Mouse (Mus musculus) telencephalon, adult 2 months (tissue): ENCODE results near the gene Synj1.

Experiments used
- DNase-seq: peaks from one replicate; pipeline ENCODE4 v3.0.0-alpha.2; 2011; ENCODE audit warnings: low read depth, low spot score

Synj1 gene

DNA sequence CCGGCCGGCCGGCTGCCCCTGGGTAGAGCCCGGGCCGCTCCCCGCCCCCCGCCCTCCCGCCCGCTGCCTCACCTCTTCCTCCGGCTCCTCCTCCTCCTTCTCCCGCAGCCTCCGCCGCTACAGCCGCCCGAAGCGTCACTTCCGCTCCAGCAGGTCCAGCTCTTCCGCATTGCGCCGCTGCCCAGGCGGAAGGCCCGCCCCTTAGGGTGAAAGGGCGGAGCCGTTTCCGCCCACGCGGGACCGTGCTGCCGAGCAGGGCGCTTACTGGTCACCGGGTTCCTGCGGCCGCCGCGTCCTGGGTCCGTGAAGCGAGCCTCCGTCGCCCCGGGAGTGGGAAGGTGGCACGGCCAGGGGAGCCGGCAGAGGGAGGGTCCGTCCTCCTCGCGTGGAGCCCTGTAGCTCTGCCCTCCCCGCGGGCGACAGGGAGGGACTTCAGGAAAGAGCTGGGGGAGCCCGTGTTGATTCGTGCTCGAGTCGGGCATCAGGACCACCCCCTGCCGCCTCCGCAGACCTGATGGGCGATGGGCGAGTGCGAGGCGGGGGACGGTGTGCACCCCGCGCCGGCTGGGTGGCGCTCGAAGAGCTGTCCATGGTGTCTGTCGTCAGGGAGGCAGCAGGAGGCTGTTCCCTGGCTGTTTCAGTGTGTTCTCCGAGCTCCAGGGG lies at the start of gene Synj1:
Gene Synj1 (minus strand): TSS at position 288 of the 663 bp plus-strand sequence.
- peak; percentile 93 for DNase-seq

DNA sequence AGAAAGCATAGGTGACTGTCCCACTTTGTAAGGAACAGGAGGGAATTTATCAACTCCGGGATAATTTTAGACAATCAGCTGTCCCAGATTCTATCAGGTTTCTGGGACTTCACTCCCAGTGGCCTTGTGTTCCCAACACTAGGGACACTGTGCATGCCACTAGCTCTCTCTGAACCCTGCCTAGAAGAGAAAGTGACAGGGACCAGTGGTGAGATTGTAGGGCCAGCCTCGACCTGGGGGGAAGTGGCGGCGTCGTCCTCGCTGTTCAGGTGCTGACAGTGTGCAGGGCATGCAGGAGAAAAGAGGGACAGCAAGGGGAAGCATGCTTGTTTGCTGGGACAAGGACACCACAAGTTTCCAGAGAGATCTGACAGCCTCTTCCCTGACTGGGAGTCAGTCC lies 46.6 kb upstream of the Synj1 start:
- DNase-seq: no peak

DNA sequence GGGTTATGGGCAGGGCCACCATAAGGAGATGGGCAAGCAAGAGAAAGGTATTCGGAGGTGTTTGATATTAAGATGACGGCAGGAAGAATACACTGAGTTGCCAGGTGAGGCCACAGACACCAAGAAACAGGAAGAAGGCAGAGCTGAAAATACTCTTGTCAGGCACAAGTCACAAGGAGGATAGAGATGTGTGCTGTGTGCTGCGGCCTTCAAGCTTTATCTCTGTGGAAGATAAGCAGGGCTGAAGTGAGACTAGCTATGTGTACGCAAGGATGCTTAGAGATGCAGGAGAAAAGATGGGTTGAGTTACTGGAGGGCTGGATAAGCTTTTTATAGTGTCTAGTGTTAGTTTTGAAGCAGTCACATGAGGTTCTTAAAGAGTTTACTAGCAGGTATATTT lies 46.2 kb upstream of the Synj1 start:
- DNase-seq: no peak

DNA sequence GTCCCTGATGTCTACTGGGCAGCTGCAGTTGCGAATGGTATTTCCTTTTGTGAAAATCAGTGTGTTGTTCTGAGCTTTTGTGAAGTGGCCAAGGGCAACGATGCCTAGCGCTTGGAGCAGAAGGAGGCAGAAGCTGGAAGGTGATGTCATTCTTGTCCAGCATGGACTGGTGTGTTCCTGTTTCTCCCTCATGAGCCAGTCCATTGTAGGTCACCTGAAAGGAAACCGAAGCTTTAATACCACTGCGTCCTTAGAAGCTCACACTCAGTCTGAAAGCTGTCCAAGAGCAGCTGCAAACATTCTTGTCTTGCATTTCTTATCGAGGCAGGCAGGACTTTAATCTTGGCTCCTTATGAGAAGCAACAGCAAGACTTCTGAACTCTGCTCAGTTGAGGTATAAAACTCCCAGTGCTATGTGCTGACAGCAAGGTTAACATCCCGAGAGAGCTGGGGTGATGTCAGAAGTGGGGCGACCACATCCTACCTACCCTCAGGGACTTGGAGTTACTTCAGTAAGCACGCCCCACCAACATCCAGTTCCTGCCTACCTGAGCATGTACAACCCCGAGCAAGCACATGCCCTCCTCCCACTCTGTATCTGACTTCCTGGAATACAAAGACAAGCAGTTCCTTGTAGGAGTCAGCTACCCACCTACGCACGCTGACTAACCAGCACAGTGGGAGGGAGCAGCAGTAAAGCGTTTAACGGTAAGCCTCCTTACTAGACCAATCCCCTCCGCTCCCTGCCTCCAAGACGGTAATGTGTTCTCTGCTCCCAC lies 45.1 kb upstream of the Synj1 start:
- peak; percentile 89 for DNase-seq

DNA sequence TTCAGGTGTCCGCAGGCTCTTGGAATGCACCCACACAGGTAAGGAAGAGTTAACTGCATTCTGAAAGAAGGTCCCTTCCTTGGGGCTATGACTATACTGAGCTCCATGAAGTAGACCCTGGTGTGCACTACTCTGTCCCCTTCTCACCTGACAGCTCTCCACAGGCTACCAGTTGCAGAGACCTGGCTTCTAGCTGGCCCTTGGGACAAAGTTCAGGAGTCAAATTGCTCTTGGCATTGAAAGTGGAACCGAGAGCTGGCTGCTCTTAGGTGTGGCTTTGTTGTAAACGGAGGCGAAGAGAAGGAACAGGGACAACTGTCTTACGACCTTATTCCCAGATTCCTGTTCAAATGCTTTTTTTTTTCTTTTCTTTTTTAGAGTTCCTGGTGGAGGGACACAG lies 44.0 kb upstream of the Synj1 start:
- no peak for DNase-seq

DNA sequence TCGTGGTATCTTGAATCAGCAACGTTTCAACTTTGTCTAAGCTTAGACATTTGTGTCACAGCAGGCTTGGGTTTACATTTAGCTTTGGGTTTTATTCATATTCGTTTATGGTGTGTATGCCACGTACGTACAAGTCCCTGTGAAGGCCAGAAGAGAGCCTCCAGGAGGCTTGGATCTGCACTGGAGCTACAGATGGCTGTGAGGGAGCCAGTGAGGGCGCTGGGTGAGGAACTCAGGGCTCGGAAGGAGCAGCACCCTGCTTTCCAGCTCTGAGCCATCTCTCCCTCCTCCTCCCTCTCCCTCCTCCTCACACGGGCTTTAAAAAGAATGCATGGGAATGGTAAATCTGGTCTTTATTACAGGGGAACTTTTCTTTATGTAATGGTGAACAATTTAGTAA lies 42.5 kb upstream of the Synj1 start:
- DNase-seq: no peak

DNA sequence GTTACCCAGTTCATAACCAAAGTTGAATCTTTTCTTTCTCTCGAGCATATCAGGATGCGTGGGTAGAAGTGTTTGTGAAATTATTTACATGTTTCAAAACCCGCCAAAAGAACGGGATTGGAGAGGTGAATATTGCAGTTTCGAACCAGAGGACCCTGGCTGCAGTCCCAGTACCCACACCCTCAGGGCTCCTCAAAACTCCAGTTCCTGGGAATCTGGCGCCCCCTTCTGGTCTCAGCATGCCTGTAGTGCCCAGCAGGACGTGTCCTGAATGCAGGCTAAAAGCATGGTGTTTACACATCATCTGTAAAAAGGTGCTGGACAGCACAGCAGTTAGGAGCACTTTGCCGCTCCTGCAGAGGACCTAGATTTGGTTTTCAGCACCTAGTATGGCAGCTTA lies 34.4 kb upstream of the Synj1 start:
- no peak for DNase-seq

DNA sequence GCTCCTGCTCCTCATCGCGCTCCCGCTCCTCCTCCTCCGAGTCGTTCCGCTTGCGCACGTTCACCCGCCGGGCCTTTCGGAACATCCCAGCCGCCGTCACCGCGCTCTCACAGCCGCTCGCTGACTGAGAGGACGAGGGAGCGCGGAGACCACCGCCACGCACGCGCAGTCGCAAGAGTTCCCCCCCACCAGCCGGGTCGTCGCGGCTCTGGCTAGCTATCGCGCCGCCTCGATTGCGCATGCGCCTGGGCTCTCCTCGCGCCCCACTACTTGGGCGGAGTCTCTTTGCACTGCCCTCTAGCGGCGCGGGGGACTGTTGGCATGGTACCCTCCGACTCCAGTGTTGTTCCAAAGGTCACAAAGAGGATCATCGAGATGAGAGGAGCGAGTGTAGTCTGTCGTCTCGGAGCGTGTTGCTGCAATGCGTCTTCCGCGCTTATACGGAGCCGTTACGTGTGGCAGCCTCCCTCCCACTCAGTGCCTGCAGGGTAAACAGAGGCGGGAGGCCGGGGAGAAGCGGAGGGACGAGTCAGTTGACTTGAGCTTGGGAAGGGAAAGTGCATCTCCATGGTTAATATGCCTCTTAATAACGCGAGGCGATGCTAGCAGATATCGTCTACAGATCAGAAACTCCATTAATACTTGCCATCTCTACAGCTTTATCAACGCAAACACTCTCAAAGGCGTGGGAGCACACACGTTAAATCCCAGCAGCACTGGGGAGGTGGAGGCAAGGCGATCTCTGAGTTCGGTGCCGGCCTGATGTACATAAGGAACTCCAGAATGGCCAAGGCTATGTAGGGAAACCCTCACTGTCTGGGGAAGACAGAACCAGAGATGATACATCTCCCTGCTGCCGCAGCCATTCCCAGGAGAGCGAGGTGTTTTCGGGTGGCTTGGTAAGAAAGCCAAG lies 33.4 kb upstream of the Synj1 start, which contains the start of gene Paxbp1:
Gene Paxbp1 (minus strand): TSS at position 274 of the 913 bp plus-strand sequence.
- DNase-seq: peak; percentile 98

DNA sequence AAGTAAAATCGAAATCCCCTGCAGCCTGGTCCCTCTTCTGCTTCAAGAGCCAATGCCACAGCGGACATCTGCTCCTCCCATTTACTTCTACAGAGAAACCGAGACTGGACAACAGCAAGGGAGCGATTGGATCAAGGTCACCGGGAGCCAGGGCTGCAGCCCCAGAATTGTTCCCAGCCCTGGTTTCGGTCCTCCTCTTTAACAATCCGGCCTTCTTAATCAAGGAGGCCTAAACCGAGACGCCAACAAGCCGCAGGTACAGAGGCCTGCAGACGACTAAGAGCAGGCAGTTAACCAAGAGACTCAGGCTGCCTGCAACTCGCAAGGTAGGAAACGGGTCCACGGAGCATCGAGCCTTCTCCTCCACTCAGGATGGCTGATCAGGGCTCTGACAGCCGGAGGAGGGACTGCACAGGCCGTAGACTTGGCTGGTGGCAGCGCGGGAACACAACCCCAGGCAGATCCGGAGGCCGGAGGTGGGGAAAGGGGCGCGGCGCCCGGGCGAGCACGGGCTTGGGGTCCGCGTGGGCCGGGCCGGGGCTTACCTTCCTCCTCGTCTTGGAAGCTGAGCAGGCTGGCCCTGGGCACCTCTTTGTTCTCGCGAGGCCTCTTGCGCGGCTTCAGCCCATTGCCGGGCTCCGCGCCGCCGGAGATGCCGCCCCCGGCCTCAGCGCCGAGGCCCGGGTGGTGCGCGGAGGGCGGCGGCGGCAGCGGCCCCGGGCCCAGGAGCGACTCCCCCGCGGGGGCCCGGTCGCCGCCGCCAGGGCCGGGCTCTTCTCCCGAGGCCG lies 32.5 kb upstream of the Synj1 start:
- DNase-seq: no peak

DNA sequence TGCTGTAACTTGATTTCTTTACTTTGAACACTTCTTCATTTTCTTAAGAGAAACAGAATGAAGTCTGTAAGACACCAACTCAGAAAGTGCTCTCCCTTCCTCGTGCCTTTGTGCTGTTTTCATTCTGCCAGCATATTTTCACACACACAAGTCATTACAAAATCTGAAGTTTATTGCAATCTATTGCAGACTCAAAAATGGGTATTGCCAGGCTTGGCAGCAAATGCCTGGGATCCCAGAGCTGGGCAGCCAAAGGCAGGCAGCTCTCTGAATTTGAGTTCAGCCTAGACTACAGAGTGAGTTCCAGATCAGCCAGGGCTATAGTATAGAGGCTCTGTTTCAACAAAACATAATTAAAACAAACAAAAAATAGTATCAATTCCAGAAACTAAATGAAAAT lies 31.5 kb upstream of the Synj1 start:
- no peak for DNase-seq

DNA sequence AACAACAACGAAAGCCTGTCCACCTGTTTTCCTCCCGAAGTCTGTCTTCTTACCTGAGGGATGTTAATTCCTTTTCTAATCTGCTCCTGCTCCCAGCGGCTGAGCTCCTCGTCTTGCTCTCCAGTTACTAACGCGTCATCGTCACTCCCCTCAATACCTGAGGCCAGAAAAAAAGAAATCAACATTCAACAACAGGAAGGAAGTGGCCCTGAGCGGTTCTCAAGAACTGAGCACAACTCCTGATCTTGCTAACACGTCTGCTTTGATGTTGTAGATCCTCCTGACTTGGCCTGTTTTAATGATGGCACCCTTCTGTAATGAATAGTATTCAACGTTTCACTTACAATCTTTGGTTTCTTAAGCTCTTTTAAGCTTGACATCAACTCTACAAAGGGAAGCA lies 24.8 kb upstream of the Synj1 start:
- no peak for DNase-seq

DNA sequence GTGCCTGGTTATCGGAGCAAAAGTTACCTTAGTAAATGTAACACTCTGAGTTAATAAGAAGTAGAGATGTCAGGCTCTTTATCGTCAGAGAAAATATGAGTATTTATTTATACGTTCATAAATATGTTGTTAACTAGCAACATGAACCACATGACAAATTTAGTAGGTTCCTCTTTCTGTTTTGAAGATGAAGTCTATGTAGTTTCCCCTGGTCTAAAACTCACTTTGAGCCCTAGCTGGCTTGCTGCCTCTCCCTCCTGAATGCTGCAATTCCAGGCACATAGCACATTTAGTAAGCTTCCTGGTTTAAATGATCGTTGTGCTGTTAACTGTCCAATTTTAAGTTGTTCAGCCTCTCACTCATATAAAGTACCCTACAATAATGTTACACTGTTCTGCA lies 19.6 kb upstream of the Synj1 start:
- DNase-seq: no peak

DNA sequence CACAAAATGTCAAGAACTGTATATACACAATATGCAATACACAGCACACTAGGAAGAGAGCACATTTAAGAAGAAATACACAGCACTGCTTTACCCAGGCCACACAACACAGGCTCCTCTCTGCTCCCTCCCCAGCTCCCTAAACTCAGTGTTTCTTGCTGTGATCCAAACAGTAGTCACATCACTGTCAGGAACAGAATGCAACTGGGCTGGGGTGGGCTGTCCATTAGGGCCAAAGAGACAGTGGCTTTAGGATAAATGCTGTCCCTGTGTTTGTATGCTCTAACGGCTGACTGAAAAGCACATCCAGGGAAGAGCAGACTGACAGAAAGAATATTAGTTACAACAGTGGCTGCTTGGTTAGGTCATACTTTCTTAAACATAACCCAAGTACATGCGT lies 18.8 kb upstream of the Synj1 start:
- no peak for DNase-seq

DNA sequence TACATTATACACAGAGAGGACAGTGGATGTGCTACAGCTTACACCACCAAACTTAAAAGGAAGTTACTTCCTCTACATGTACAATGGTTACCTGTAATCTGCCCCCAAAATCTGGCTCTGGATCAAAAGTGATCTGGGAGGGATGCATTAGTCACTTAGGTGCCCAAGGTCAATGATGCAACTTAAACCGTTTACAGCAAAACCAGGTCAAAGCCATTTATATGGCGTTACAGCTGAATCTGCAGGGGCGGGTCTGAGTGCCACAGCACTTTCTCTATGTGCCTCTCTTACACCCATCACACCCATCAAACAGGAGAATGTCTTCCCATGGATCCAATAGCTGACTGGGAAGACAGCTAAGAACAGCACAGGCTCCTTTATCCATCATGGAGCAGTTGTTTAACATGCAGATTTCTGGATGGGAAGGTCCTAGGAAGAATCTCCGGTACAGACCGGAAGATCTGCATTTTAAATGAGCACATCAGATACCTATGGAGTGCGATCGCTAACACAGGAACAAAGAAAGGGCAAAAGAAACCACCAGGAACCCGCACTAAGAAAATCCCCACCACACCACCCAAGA lies 18.1 kb upstream of the Synj1 start:
- DNase-seq: no peak

DNA sequence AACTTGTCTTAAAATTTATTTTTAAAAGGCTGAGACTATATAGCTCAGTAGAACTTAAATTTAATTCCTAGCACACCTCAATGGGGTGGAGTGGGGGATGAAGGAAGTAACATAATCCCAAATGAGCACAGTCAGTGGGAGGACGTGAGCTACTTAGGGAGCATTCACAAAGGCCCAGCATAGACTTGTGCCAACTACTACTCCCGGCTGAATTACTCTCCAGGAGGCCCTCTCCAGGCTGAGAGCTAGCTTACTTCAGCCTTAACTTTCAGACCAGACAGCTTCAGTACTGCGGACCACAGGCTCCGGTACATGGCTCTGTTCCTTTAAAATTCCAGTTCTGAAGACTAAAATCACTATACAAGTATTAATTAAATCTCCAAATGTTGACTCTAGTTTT lies 15.2 kb upstream of the Synj1 start:
- no peak for DNase-seq

DNA sequence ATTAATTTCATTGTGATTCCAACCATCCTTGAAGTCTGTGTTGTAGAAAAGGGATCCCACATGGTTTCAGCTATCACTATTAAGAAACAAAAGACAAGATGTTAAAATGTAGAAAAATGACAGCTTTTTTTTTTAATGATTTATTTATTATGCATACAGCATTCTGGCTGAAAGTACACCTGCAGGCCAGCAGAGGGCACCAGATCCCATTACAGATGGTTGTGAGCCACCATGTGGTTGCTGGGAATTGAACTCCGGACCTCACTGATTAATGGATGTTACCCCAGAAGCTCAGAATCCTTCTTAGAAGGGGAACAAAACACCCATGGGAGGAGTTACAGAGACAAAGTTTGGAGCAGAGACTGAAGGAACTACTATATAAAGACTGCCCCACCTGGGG lies 12.3 kb upstream of the Synj1 start:
- DNase-seq: no peak

DNA sequence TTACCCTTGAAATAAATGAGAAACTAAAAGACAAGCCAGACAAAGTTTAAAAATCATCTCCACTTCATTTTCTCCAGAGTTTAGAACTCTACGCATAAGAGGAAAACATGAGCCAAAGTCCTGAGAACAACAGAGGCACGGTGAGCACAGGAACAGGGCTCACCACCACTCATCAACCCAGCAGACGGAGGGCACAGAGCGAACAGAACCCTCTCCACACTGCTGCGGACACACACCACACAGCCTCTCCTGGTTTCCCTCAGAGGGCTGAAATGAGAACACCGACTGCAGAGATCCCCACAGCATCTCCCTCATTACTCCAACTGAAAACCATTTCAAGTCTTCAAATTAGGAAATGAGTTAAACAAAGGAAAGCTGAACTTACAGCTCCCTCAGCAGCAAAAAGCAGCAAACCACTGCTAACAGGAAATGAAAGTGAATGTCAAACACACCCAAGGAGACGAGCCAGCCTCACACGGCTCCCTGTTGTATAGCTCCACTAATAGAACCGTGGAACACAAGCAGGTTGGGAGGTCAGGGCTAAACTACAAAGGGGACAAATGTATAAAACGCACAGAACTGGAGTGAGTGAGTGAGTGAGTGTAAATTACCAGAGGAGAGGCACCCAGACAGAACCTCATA lies 9.9 kb upstream of the Synj1 start:
- DNase-seq: no peak

DNA sequence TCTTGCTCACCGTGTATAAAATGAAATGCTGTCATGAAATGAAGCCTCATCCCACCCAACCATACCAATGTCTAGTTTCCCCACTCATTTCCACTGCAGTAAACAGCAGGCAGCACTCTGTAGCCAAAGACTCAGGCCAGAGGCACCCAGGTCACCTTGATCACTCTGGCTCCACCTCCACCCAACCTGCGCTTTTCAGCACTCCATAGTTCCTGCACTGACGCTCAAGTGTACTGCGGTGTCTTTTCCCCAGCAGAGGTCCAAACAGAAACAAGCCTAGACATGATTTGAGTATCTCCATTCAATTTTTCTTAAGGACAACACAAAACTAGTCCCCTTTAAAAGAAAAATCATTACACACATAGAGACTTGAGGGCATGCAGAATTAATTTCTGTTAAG lies 8.4 kb upstream of the Synj1 start:
- no peak for DNase-seq

DNA sequence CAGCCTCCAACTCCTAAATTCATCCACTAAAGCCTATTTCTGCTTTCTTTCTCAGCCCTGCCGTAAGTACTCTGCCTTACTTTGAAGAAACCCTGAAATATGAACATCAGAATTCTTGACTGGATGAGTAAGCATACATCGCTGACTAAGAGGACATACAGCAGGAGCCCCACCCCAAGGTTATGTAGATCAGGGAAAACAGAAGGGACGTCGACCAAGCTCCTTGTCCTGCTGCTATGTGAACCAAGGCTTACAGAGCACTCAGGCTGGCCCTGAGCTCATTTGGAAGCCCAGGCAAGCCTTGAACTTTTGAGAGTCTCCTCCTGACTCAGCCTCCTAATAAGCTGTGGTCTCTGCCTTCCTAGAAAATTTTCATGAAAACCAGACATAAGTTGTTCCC lies 4.7 kb upstream of the Synj1 start:
- no peak for DNase-seq

DNA sequence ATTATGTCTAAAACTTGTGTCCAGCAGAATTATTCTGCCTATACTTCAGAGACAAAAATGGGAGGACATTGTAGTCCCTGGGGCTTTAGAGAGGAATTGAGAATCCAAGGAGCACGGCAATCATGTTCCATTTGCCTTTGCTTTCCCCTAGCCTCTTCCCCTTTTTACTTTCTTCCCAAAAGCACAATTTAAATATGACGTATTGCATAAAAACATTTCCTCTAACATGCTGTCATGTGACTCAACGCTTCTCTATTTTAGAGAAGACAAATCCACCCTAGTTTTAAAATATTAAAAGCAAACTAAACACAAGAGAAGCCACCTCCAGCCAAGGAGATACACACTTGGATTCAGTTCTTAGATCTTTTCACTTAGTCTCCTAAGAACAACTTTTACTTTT lies 739 bp upstream of the Synj1 start:
- DNase-seq: no peak

DNA sequence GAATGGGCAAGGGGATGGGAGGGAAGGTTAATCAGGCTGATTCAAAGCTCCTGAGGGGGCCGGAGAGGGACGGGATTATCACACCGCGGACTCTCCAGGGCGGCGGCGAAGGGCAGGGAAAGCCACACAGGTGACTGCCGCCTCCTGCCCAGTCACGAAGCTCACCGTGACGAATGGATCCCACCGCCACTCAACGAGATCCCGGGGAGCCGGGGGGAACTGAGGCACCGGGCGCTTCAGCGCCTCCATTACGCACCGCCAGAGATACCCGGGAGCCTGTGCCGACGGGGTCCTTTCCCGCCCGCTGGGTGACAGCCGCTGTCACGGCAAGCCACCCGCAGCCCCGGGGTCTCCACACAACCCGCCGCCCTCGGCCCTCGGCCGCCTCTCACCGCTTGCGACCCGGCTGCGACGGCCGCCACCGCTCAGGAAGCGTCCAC lies 507 bp downstream of the Synj1 start:
- no peak for DNase-seq
